Mouse (Mus musculus) embryonic stem cell, embryonic (primary cell): ENCODE data around the gene Wnt6.

Experiments
- CTCF ChIA-PET, 4 experiments: fragments of 300-600 bp in 2 of 4; fragments of 350-600 bp in 2 of 4; sonication (Branson Sonifier 250); formaldehyde crosslinking; loops; one replicate each; lab custom pipeline; 2022; ENCODE audit warnings: inconsistent platforms in 2 of 4; lab: Charles Lee
- POLR2A ChIA-PET, 4 experiments: fragments of 300-600 bp in 2 of 4; fragments of 350-600 bp in 2 of 4; sonication (Branson Sonifier 250); formaldehyde crosslinking; loops; one replicate each; lab custom pipeline; 2022; ENCODE audit warnings: antibody characterized with exemption in 4 of 4, inconsistent platforms in 1 of 4; lab: Charles Lee

Wnt6 gene

GRCm38 (mm10) chr1:74763081-74763480 is 8.6 kb upstream of the Wnt6 start:
- CTCF ChIA-PET: interaction anchor here (0.6 to 4.4 kb wide), 24 partner anchors 14 to 554 kb away, joined by 3 to 23 read pairs (median 4); partner anchors contain the start of genes Cdk5r2 (in 1 of the 4) and Prkag3 (in 1 of the 4)

DNA sequence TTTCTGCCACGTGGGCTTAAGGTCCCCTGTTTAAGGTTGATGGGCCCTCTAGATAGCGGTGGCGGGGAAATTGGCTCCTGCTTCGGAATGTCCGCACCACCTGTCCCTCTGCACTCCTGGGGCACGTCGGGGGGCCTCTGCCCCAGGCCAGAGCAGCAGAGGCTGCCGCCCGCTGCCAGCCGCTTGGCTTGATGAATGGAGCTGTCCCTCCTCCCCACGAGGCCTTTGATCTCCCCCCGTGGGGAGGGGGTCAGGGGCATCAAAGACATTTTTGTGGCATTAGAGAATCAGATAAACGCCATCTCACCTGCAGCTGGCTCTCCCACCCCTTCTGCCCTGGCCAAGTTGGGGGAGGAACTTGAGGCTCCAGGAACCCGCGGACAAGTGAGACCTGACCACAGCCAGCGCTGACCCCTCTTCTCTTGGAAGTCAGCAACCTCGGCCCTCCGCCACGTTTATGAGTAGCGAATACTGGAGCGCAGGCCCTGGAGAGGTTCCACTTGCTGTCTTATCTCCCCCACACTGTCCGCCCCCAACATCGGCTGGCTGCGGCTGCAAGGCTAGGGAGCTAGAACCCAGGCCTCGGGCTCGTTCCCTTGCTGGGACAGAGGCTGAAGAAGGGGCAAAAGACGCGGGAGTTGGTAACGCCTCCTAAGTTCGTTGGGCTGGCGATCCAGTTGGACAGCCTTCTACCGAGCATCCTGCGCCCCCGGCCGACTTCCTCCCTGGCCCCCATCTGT is 795 bp upstream of the Wnt6 start:
- CTCF ChIA-PET: interaction anchor here (0.6 to 6.6 kb wide), 9 partner anchors 14 to 80 kb away, joined by 3 to 74 read pairs (median 4); partner anchors contain the start of genes Prkag3 (in 1 of the 4) and Wnt10a (in 1 of the 4)
- POLR2A ChIA-PET: interaction anchor here in 3 of 4 experiments (0.7 to 2.2 kb wide), 4 partner anchors 10 to 130 kb away, joined by 3 to 7 read pairs (median 5); no protein-coding TSS in a partner anchor

More at GRCm38 (mm10) chr1:74763081-74763480, 8.6 kb upstream of the Wnt6 start:
- POLR2A ChIA-PET: interaction anchor here in 1 of 4 experiments (0.8 to 0.9 kb wide), 2 partner anchors 44 to 90 kb away, joined by 3 to 4 read pairs; no protein-coding TSS in a partner anchor

DNA sequence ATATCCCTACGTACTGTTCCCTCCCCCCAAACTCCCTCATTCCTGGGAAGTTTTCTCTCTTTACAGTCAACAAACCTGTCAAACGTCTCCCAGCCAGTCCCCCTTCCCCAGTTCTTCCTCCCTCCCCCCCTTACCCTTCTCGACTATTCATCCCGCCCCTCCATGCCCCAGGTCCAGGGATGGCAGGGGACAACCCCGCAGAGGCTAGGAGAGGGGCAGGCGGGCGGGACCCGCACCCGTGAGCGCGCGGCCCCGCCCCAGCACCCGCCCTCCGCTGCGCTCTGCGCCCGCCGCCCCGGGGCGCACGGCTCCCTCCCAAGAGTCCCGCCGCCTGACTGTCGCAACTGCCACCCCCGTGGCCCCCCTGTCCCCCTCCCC is 236 bp upstream of the Wnt6 start:
- CTCF ChIA-PET: interaction anchor here (0.6 to 6.6 kb wide), 13 partner anchors 12 to 80 kb away, joined by 3 to 74 read pairs (median 4); partner anchors contain the start of genes Prkag3 (in 1 of the 4) and Wnt10a (in 1 of the 4)
- POLR2A ChIA-PET: interaction anchor here (0.6 to 2.2 kb wide), 9 partner anchors 9 to 129 kb away, joined by 3 to 7 read pairs (median 4); partner anchors contain the start of gene Cyp27a1 (in 1 of the 4)

- ChIA-PET POLR2A (interaction anchor here (0.6 to 2.8 kb wide), 18 partner anchors 9 to 457 kb away, joined by 3 to 9 read pairs (median 4); partner anchors contain the start of genes Cyp27a1 (in 1 of the 4), Prkag3 (in 1 of the 4) and Wnt10a (in 1 of the 4)), CTCF (interaction anchor here (0.5 to 6.6 kb wide), 22 partner anchors 10 to 179 kb away, joined by 3 to 74 read pairs (median 4); partner anchors contain the start of genes Cryba2 (in 1 of the 4), Prkag3 (in 1 of the 4) and Wnt10a (in 1 of the 4))
Observed at GRCm38 (mm10) chr1:74771931-74772620, 384 bp downstream of the Wnt6 start.

DNA sequence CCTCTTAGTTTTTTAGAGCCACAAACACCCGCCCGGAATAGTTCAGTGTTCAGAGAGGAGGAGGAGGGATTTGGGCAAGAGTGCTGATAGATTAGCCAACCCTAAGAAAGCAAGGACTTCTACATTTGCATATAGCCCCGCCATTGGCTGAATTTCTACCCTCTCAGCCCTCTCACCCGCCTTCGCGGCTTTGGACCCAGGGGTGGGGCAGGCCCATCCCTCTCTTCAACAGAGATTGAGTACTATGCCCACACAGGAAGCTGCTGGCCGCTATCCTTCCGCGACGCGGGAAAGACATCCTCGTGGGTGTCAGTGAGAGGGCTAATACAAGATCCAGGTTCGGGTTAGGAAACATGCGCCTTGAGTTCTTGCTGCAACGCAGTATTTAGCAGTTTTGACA is 1.4 kb downstream of the Wnt6 start:
- POLR2A ChIA-PET: interaction anchor here in 3 of 4 experiments (0.6 to 2.8 kb wide), 10 partner anchors 11 to 456 kb away, joined by 3 to 9 read pairs (median 4); partner anchors contain the start of genes Prkag3 (in 1 of the 3) and Wnt10a (in 1 of the 3)

DNA sequence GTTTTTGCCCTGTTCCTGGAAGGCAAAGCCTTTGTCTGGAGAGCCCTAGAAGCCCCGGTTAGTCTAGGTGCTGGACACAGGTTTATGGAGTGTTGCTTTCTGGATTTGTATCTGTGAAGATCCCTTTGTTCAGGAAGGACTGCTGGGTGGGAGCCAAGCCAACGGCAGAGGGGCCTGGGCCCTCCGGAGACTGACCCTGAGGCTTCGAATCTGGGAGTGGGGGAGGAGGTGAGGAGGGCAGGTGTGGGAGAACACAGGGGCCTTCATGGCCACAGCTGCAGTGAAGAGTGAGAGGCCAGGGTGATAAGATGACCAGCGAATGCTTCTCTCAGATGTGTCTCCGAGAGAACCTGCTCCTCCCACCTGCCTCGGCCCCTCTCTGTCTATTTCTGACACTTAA is 2.4 kb downstream of the Wnt6 start:
- ChIA-PET CTCF (interaction anchor here in 3 of 4 experiments (0.8 to 6.6 kb wide), 6 partner anchors 10 to 29 kb away, joined by 3 to 74 read pairs (median 4); no protein-coding TSS in a partner anchor), POLR2A (interaction anchor here in 1 of 4 experiments (2.8 kb wide), 1 partner anchor 10 kb away, joined by 9 read pairs; no protein-coding TSS in a partner anchor)

More for the DNA sequence above, 1.4 kb downstream of the Wnt6 start:
- CTCF ChIA-PET: interaction anchor here (0.5 to 6.6 kb wide), 14 partner anchors 11 to 1900 kb away, joined by 3 to 74 read pairs (median 4); no protein-coding TSS in a partner anchor

DNA sequence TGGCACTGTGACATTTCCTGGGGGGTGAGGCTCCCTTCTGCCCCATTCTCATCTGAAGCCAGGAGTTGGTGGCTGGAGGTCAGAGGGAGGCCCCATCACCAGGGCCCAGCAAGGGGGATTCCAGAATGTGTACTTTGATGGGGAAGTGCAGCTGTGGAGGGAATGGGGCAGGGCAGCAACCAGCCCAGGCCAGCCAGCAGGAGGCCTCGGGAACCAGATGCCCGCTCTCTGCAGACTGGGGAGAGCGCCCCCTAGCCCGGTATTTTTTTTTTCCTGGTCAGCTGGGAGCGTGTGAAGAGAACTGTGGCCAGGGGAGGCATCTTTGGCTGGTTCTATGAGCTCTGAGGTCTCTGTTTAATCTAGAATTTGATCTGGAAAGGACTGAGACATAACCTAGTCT is 4.1 kb downstream of the Wnt6 start:
- ChIA-PET CTCF (interaction anchor here (0.6 to 6.6 kb wide), 32 partner anchors 8 to 823 kb away, joined by 3 to 74 read pairs (median 3); partner anchors contain the start of genes Bcs1l (in 1 of the 4), Cdk5r2 (in 1 of the 4) and Zfp142 (in 1 of the 4)), POLR2A (interaction anchor here (0.6 to 1.3 kb wide), 7 partner anchors 9 to 725 kb away, joined by 3 to 4 read pairs (median 3); partner anchors contain the start of gene Zfand2b (in 1 of the 4))

- CTCF ChIA-PET: interaction anchor here (0.5 to 1.4 kb wide), 6 partner anchors 9 to 497 kb away, joined by 3 to 8 read pairs (median 5); no protein-coding TSS in a partner anchor
- POLR2A ChIA-PET: interaction anchor here in 2 of 4 experiments (0.6 to 1.5 kb wide), 4 partner anchors 11 to 1110 kb away, joined by 3 to 5 read pairs (median 4); partner anchors contain the start of gene Gmppa (in 1 of the 2)
Observed at GRCm38 (mm10) chr1:74778934-74779486, 7.3 kb downstream of the Wnt6 start.

- ChIA-PET POLR2A (interaction anchor here in 1 of 4 experiments (1.3 to 2.9 kb wide), 3 partner anchors 10 to 18 kb away, joined by 3 to 11 read pairs (median 7); partner anchors contain the start of gene Wnt6), CTCF (interaction anchor here in 3 of 4 experiments (0.7 to 9.2 kb wide), 3 partner anchors 10 to 25 kb away, joined by 4 to 184 read pairs (median 16); partner anchors contain the start of gene Wnt6 (in 1 of the 3))
Observed at GRCm38 (mm10) chr1:74782045-74782444, 10.4 kb downstream of the Wnt6 start.

- CTCF ChIA-PET: interaction anchor here (0.6 to 9.2 kb wide), 28 partner anchors 8 to 386 kb away, joined by 3 to 184 read pairs (median 4); partner anchors contain the start of genes Wnt6 (in 3 of the 4) and Cryba2 (in 1 of the 4)
- POLR2A ChIA-PET: interaction anchor here in 3 of 4 experiments (0.6 to 2.9 kb wide), 8 partner anchors 10 to 271 kb away, joined by 3 to 11 read pairs (median 6); partner anchors contain the start of gene Wnt6 (in 1 of the 3)
Observed at GRCm38 (mm10) chr1:74783554-74783953, 11.9 kb downstream of the Wnt6 start.

GRCm38 (mm10) chr1:74784041-74784759 is 12.5 kb downstream of the Wnt6 start:
- POLR2A ChIA-PET: interaction anchor here in 3 of 4 experiments (0.6 to 2.9 kb wide), 12 partner anchors 9 to 443 kb away, joined by 3 to 11 read pairs (median 4); partner anchors contain the start of gene Wnt6 (in 2 of the 3)

GRCm38 (mm10) chr1:74787846-74788245 is 16.2 kb downstream of the Wnt6 start:
- CTCF ChIA-PET: interaction anchor here (0.5 to 9.2 kb wide), 82 partner anchors 9 to 894 kb away, joined by 3 to 184 read pairs (median 4); partner anchors contain the start of genes Wnt6 (in 3 of the 4), Cdk5r2 (in 1 of the 4), Cryba2 (in 1 of the 4) and Rnf25 (in 1 of the 4)
- POLR2A ChIA-PET: interaction anchor here in 3 of 4 experiments (0.6 to 2.2 kb wide), 15 partner anchors 9 to 557 kb away, joined by 3 to 15 read pairs (median 3); no protein-coding TSS in a partner anchor

More at GRCm38 (mm10) chr1:74784041-74784759, 12.5 kb downstream of the Wnt6 start:
- CTCF ChIA-PET: interaction anchor here (0.6 to 9.2 kb wide), 42 partner anchors 9 to 426 kb away, joined by 3 to 184 read pairs (median 4); partner anchors contain the start of genes Wnt6 (in 3 of the 4) and Cryba2 (in 1 of the 4)

DNA sequence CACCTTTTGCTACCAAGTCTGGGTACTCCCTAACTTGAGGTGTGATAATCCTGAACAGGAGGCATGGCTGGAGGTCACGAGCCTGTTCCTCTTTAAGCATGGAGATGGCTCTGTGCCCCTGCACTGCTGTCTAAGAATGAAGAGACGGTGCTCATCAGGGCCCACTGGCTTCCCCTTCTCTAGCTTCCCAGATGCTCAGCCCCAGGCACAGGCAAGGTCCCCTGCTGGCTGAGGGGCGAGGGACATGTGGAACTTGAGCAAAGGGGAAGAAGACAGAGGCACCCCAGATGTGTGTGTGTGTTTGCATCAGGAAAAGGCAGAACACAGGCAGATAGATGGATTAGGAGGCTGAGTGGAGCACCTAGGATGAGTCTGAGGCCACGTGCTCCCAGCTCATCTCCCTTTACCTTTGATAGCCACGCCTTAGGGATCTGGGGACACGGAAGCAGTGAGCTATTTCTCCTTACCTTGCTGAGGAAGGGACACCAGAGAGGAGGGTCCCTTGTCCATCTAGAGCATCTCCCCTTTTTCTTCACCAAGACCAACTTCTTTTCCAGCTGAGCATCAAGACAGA is 17.0 kb downstream of the Wnt6 start:
- ChIA-PET CTCF (interaction anchor here (0.6 to 9.2 kb wide), 32 partner anchors 10 to 567 kb away, joined by 3 to 184 read pairs (median 8); partner anchors contain the start of gene Wnt6 (in 2 of the 4)), POLR2A (interaction anchor here (0.9 to 2.2 kb wide), 11 partner anchors 12 to 111 kb away, joined by 3 to 15 read pairs (median 3); no protein-coding TSS in a partner anchor)

DNA sequence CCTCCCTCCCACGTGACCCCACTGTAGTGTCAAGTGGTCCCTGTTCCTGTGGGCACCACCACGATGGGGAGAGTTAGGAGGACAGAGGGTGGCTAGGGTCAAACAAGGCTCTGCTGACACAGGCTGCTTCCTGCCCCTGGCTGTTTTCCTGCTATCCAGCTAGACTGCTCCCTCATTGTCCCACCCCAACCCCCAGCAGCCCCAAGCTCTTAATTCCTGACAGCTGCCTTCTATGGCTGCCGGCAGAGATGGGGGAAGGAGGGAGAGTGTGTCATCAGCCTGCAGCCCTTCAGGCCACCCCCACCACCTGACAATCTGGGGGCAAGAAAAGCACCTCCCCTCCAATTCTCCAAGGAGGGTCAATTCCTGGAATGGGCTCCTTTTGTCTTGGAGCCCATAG is 18.4 kb downstream of the Wnt6 start:
- ChIA-PET CTCF (interaction anchor here in 3 of 4 experiments (0.6 to 4.3 kb wide), 12 partner anchors 10 to 103 kb away, joined by 3 to 73 read pairs (median 4); partner anchors contain the start of genes Cryba2 (in 1 of the 3) and Wnt6 (in 1 of the 3)), POLR2A (interaction anchor here in 3 of 4 experiments (0.8 to 1.3 kb wide), 4 partner anchors 13 to 19 kb away, joined by 3 to 5 read pairs (median 4); no protein-coding TSS in a partner anchor)

DNA sequence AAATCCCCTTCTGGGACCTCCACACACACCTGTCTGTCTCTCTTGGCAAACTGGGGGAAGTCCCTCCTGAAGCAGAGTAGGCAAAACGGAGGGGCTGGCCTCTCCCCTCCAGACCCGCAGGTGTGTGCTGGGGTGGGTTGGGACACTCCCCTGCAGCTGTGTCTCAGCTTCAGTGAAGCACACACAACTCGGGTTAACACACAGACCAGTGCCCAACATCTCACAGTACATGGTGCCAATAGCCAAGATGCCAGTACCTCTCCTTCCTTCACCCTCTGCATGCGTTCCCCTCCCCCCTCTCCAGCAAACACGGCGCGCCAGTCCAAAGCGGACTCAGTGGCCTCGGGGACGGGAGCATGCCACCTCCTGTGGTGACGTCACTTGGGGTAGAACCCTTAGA is 19.6 kb downstream of the Wnt6 start, which contains the start of gene Wnt10a:
Gene Wnt10a (plus strand): TSS at position 268 of the 400 bp plus-strand sequence.
- ChIA-PET CTCF (interaction anchor here in 3 of 4 experiments (1.0 to 4.3 kb wide), 9 partner anchors 9 to 124 kb away, joined by 3 to 73 read pairs (median 5); partner anchors contain the start of gene Wnt6 (in 1 of the 3)), POLR2A (interaction anchor here in 1 of 4 experiments (1.1 to 1.3 kb wide), 3 partner anchors 17 to 110 kb away, joined by 3 to 5 read pairs (median 5); no protein-coding TSS in a partner anchor)
